Mouse (Mus musculus): ENCODE measurements around the gene Inpp5f.
A peak's percentile ranks its signal among the peaks of the same experiment; 100 is the strongest.

Inpp5f gene

GRCm38 (mm10) chr7:128744684-128745485 is 133.8 kb downstream of the Inpp5f start, which contains the start of gene Sec23ip:
Sec23ip (plus strand) TSS chr7:128744943.
- DNase-seq, result peak; percentile 99

Measured in kidney, adult 11 months (tissue).